Mouse (Mus musculus) hindlimb bud, embryonic 11.5 days (tissue): ENCODE data around the gene Trim65.
A peak's percentile ranks its signal among the peaks of the same experiment; 100 is the strongest.
"Not testable (repeated sequence)": the region's sequence is repeated elsewhere in the genome, so short reads cannot be mapped to it uniquely, and the experiment has no call there.

Experiments
- DNase-seq: peaks from one replicate; pipeline ENCODE4 v3.0.0-alpha.2; 2012; ENCODE audit warnings: low read depth, low spot score; ENCODE audit errors: extremely low spot score

Trim65 gene

DNA sequence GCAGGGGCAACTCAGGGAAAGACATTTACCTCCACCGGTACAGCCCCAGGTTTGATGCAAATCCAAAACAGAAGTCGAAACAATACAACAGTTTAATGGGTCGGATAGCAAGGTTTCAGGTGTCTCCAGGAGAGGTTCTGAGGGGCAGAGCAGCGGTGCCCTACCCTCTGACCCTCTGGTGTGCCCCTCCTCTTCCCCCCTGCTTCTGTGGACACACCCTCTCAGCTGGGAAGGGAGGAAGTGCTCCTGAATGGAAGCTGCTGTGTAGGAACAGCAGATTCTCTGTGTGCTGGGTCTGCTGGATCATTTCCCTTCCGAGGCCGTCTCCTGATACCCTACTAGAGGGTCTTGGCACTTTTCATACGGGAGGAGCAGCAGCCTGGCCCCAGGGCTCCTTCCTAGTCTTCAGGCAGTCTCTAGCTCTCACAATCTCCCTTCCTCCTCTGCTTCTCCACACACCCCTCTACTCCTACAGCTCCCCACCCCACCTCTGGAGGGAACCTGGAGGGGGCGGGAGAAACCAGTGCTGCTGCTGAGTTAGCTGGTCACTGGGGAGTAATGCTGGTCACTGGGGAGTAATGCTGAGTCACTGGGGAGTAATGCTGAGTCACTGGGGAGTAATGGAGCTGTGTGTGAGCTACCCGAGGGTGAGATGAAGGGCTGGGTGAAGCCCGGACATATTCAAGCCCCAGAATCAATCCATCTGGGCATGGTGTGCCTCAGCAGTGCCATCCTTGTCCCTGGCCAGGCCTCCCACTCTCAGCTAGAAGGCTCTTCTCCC, 11.5 kb upstream of the Trim65 start:
- DNase-seq = no peak

DNA sequence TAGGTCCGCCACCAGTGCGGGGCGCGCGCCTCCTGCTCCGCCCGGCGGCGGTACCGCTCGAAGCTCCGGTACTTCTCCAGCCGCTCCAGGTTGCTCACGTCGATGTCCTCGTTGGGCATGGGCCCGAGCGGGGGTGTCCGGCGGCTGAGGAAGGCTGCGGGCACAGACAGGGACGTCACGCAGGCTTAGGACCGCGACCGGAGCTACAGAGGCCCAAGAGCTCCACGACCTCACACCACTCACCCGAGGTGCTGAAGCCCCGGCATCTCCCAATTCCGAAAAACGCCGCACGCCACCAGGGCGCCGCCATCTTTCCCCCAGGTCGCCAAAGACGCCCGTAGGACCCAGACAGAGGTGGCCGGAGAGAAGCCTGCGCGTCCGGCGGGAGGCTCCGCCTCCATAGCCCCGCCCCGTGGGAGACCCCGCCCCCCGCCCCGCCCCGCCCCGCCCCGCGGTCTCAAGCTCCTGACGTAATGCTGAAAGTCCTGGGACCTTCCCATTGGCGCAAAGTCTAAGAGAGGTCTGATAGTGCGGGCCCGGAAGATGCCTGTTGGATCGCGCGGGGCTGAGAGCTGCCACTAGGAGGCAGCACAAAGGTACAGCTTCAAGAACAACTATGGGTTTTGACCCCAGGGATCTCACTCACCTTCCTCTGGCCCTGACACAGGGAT, 7.7 kb upstream of the Trim65 start, which contains the start of gene Mrpl38:
Gene Mrpl38 (minus strand): TSS at position 401 of the 671 bp plus-strand sequence.
- peak; percentile 94 for DNase-seq

DNA sequence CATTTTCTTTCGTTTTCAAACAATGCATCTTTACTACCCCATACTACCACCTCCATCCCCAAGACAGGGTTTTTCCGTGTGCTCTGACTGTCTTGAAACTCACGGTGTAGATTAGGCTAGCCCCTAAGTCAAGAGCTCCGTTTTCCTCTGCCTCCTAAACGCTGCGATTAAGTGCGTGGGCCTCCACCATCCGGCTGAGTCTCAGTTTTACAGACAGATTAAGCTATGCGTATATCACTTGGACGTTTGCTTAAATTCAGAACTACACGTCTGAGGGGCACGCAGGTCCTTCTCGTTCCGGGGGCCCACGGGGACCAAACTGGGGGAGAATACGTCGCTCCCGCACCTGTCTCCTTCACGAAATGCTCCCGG, 7.2 kb upstream of the Trim65 start:
- no peak for DNase-seq

DNA sequence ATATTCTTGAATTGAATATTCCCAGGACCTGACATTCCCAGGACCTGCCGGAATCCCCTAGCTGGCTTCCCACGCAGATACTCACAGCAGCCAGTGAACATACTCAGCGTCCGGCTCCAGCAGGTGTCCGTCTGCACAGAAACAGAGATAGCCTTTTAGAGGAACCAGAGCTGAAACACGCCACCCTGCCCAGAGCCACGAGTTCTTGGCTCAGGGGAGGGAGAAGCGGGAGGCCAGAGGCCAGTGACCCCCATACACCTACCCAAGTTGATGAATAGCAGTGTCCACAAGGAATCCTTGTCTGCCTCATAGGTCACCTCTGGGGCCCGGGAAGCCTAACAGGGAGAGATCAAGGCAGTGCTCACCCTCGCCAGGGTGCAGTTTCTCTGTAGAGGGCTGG, 3.2 kb upstream of the Trim65 start:
- DNase-seq = no peak

DNA sequence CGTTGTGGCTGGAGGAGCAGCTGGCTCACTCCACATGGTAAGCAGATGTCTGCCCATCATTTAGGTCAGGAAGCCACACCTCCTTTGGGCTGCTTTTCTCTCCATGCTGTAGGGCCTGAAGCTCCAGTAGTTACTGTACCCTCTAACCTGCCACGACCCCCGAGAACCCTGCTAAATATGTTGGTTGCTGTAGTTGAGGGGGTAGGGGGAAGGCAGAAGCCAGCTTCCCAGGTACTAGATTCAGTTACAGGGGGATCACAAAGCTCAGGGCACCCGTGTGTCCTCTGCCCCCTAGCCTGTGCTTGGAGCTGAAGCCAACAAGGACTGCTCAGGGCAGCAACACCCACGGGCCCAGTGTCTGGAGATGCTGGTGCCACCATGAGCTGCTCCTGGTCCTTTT, 2.6 kb upstream of the Trim65 start:
- DNase-seq = no peak

DNA sequence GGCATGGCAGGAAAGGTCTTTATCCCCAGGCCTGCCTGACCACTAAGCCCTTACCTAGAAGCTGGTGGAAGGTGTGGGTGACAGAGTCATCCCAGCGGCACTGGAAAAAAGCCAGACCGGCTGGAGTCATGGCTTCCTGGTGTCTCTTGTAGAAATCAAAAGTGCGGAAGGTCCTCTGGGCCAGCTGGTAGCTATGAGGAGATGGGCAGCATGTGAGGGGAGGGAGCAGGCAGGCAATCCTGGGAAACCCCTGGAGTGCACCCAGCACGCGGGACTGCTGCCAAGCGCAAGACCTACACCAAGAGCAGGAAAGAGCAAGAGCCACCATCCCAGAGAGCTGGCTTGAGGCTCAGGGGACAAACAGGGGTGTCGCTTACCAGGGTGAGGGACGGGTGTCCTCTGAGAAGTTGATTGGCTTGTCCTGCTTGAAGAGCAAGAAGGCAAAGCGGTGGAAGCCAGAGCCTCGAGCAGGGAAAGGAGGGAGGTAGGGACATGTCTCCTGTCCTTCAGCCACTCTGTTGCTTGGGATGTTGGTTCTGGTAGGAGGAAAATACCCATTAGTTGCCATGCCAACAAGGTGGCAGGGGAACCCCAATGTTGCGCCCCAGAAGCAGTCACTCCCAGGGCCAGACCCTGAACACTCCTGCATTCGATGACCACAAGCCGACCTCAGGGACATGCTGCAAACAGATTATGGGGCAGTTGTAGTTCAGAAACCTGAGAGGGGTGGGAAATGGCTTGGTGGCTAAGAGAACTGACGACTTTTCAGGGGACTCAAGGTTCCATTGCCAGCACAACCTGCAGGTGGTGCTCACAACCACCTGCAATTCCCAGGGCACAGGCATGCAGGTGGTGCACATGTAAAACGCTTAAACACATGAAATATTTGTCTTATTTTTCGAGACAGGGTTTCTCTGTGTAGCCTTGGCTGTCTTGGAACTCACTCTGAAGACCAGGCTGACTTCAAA, 1.7 kb upstream of the Trim65 start:
- no peak for DNase-seq

DNA sequence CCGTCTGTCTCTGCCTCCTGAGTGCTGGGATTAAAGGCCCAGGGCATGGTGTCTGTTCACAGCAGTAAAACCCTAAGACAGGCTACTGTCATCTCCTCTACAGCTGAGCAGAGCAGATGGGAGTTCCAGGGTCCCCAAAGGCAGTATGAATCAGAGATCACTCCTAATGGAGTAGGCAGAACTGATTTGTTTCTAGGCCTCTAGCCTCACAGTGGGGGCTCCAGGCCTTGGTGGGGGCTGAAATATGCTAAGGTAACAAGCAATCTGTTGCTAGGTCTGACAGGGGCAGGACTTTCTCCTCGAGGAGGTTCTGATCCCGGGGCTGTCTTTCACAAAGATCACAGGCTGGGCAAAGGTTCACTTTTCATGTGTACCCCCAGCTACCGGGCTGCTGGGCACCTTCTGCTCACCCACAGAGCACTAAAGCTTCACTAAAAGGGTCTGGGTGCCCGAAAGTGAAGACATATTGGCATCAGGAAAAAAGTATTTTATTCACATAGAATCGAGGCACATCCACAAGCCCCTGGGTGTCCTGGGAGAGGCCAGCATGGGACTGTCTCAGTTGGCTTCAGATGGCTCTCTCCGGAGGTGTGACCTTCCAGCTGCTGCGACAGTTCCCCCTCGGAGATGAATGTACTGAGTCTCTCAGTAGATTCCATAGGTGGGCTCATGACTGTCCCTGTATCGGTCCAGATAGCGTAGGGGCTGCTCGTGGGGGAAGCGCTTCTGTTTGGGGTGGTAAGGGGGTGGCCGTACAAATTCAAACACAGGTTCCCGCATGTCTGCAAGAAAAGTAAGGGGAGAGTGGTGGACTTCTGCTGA, 632 bp upstream of the Trim65 start:
- no peak for DNase-seq

DNA sequence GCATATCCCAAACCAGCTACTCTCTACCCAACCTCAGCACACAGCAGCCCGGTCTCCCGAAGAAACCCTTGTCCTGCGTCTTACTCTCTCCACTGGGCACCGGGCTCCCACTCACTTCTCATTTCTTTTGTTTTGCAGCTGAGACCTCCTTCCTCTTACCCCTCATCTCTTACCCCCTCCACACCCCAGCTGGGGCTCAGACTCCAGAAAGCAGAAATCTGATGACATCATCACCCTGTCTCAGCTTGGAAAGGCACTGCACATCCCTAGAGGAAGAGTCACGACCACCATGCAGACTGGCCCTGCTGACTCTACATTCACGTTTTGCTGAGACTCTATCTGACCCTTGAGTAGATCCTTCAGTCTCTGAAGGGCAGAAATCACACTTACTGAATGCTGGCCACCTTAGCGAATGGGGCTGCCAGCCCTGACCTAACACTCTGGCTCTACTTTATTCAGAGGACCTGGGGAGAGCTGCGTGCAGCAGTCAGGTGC, 888 bp downstream of the Trim65 start:
- DNase-seq = no peak

DNA sequence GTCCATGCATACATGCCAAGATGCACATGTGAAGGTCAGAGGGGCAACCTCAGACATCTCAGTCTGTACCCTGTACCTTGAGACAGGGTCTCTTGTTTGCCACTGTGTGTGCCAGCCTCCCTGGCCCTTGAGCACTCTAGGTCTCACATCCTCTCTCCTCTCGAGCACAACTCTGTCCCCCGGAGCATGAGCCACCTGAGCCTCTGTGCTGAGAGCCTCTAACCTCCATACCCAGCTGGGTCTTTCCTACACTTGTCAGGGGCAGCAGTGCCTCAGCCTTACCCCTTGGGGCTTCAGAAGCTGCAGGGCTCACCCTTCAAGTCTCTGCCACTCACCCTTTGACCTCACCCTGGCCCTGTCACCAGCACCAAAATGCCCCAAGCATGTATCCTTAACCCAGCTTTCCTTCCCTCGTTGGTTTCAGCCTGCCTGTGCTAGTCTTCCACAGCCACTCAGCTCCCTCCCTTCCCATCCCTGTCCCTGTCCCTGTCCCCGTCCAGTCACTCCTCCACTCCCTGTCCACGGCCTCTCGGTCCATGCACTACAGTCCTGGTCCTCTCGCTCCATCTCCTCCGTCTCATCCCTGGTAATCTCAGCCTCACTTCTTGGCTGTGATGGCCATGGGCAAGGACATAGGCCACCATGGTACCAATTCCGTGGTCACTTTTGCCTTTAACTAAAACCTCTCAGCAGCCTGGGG, 1.7 kb downstream of the Trim65 start:
- DNase-seq = no peak

DNA sequence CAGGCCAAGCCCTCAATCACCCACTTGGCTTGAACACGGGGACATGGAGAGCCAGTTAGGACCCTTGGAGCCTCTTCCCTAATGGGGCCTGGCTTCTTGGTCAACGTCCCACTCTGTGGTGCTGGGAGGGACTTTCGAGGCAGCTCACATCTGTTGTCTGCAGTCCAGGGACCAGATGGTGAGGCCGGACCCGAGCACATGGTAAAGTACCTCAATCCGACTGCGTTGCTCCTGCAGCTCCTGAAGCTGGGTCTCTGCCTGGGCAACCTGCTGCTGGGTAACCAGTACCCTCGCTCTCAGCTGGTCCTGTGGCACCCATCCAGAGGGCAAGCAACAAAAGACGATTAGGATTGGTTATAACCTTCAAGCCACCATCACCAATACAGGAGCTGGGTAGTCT, 2.9 kb downstream of the Trim65 start:
- DNase-seq = no peak

DNA sequence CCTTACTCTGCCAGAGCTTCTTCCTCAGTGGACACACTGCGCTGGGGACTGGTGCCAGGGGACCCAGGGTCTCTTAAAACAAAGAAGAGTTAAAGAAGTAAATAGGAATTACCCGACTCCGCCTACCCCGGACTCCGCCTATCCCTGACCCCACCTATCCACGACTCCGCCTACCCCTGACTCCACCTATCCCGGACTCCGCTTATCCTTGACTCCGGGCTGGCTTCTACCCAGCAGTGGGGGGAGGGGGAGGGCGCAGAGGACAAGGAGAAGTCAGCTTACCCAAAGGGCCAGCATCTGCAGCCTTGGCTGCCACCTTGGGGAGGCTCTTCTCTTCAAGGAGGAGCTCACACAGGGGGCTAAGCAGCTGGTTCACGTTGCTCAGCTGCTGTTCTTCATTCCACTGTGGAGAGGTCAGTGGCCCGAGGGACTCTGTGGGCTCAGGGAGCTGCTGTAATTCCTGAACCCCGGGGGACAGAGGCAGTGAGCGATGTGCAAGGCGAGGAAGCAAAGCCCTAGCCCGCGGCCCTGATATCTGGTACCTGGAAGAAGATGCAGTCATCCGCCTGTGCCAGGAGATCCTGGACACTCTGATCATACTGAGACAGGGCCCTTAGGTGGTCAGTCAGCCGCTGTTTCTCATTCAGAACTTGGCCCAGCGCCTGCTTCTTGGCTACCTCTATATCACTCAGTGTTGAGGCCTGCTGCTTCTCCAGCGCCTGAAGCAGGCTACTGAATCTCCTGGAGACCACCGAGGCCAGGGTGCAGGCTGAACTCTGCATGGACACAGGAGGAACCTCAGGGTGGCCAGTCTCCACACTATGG, 3.6 kb downstream of the Trim65 start, which contains the start of gene Trim47:
Gene Trim47 (minus strand): TSS at position 55 of the 825 bp plus-strand sequence.
- DNase-seq = no peak

DNA sequence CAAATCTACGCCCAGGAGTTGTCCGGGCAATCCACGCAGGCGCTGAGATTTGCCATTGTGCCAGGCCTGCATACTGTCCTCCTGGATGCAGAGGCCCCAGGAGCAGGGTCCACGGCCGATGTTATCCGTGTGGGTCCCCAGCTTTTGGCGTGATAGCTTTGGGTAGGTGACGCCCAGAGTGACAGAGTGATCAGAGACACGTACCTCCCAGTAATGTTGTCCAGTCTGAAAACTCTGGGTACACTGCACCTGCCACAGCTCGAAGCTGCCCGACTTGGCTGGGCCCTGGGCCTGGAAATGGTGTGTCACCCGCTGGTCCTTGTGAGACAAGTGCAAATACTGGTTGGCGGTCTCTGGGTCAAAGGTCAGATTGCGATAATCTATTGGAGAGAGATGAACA, 4.7 kb downstream of the Trim65 start:
- no peak for DNase-seq

DNA sequence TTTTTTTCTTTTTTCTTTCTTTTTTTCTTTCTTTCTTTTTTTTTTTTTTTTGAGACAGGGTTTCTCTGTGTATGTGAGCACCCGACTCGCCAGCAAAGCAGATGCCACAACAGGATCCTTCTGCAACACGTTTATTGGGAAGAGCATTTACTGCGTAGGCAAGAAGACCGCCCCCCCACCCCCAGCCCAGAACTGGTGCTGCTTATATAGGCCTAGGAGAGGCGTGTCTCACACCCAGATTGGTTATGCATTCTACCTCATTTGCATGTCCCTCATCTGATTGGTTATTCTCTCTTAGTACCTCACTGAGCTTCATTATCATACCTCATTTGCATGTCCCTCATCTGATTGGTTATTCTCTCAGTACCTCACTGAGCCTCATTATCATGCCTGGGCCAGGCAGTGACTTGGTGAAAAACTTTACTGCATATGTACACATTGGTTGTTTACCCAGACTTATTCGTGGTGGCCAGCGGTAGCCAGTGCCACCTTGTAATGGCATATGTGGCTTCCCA, 9.1 kb downstream of the Trim65 start:
- DNase-seq = not testable (repeated sequence)

DNA sequence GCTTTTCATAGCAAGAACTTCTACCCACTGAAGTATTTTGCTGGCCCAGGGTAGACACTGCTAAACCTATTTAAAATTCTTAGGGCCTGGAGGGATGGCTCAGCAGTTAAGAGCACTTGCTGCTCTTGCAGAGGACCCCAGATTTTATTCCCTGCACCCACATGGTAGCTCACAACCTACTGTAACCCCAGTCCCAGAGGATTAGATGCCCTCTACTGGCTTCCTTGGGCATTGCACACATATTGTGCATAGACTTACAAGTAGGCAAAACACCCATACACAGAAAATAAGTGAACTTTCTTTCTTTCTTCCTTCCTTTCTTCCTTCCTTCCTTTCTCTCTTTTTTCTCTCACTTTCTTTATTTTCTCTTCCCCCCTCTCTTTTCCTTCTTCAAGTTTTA, 13.1 kb downstream of the Trim65 start:
- no peak for DNase-seq

DNA sequence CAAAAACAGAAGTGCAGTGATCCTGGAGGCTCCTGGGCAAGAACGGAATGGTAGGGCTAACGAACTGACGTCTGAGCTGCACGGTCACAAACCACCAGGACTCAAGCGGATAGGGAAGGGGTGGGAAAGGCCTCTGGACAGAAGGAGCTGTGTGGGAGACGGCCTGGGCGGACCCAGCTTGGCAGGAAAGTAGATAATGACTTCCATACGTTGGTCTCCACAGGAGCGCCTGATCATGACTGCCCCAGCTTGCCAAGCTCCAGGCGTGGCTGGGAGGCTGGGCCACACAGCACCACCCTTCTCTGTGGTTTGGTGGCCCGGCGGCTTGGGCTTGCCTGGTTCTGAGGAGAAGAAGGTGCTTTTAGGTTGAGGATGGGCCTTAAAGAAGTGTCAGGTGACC, 13.7 kb downstream of the Trim65 start:
- no peak for DNase-seq

DNA sequence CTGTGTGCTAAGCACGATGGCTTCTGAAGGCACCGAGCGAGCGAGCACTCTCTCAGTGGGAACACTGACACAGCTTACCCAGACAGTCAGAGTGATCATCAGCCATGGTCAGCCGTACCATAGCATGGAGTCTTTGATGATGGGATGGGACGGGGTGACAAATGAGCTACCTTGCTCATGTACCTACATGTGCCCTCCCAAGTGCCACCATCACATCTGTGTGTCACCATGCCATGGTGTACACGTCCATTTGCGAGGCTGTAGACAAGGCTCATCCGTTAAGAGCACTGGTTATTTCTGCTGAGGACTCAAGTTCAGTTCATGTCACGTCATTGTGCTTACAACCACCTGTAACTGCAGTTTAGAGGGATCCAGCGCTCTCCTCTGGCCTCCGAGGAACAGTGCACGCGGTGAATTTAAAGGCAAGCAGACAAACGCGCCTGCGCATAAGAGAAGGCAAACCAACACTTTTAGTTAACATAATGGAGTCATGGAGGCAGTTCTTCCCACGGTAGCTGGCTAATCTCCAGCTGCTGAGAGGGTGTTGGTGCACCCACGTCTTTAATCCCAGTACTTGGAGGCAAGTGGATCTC, 19.2 kb downstream of the Trim65 start:
- DNase-seq = no peak

DNA sequence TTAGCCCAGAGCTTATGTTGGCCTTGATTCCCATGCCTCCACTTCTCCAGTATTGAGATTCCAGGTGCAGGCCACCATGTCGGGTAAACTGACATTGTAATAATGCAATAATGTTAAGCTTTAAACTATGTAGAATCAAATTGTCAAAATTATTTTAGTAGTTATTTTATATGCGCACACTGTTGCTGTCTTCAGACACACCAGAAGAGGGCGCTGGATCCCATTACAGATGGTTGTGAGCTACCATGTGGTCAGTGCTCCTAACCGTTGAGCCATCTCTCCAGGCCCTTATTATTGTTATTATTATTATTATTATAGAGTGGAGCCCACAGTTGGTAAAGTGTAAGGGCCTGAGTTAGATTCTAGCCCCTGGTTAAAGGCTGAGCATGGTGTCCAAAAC, 19.9 kb downstream of the Trim65 start:
- no peak for DNase-seq

DNA sequence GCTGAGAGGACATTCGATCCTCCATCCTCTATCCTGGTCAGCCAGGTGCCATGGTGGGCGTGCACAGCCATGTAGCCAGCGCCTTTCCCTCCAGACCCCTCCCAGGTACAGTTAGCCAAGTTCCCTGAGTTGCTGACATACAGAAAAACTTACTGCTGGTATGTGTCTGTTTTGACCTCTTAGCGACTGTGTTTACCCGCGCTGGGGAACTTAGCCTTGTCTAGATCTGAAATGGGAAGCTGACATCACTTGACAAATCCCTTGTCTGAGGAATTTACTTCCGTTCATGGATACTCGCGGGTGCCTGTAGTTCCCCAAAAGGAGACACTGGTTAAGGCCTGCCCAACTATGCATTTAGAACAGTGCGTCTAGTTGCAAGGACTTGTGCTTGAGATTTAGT, 20.4 kb downstream of the Trim65 start:
- DNase-seq = no peak
